Mouse (Mus musculus) limb, embryonic 11.5 days (tissue): Measurements from ENCODE around the gene Sdhd. TPM values are rescaled to one million over a fixed set of nuclear protein-coding genes. Genes with fewer than 3 reads are reported as not detected.
"Not testable (repeated sequence)": the region's sequence is repeated elsewhere in the genome, so short reads cannot be mapped to it uniquely, and the experiment has no call there.

Source experiments
- ATAC-seq: fragments of 200-750 bp; cut with Nextera tagmentation; 2 replicates; pipeline ENCODE4 v1.8.0; 2017; ENCODE audit warnings: low read depth; ENCODE audit not compliant: insufficient number of reproducible peaks, low FRiP score, low TSS enrichment
- DNase-seq: peaks from one replicate; pipeline ENCODE4 v3.0.0-alpha.2; 2015; ENCODE audit warnings: low spot score
- H3K27ac ChIP-seq: fragments of 300-500 bp; sonication (generic); replicated peaks from 2 replicates; pipeline ENCODE4 v1.5.1; 2014; ENCODE audit warnings: low read depth, mild to moderate bottlenecking, low read length
- H3K27me3 ChIP-seq: fragments of 300-500 bp; sonication (generic); 2 replicates; pipeline ENCODE4 v1.6.1; 2014; ENCODE audit warnings: mild to moderate bottlenecking, low read length, mixed read lengths; ENCODE audit not compliant: control insufficient read depth, insufficient read depth
- H3K36me3 ChIP-seq: fragments of 300-500 bp; sonication (generic); 2 replicates; pipeline ENCODE4 v1.6.1; 2014; ENCODE audit warnings: mild to moderate bottlenecking, low read length, moderate library complexity, mixed read lengths; ENCODE audit not compliant: control insufficient read depth, insufficient read depth
- H3K4me1 ChIP-seq: fragments of 300-500 bp; sonication (generic); 2 replicates; pipeline ENCODE4 v1.6.1; 2014; ENCODE audit warnings: low read length, mixed read lengths; ENCODE audit not compliant: control insufficient read depth, insufficient read depth
- H3K4me2 ChIP-seq: fragments of 300-500 bp; sonication (generic); 2 replicates; pipeline ENCODE4 v1.6.1; 2014; ENCODE audit warnings: low read depth, mild to moderate bottlenecking, moderate library complexity; ENCODE audit not compliant: severe bottlenecking
- H3K4me3 ChIP-seq: fragments of 300-500 bp; sonication (generic); 2 replicates; pipeline ENCODE4 v1.5.1; 2014; ENCODE audit warnings: low read depth, low read length
- H3K9ac ChIP-seq: fragments of 300-500 bp; sonication (generic); 2 replicates; pipeline ENCODE4 v1.6.1; 2014; ENCODE audit warnings: mild to moderate bottlenecking, low read length
- H3K9me3 ChIP-seq: fragments of 300-500 bp; sonication (generic); 2 replicates; pipeline ENCODE4 v1.6.1; 2016; ENCODE audit warnings: low read length; ENCODE audit not compliant: control insufficient read depth
- WGBS: fragments of 180-500 bp; shearing (Covaris S2); extraction: QIAGEN DNeasy Blood & Tissue Kit; methylation state at CpG from one replicate; pipeline ENCODE4 v1.1.7; 2014; 5-methylcytosine and 5-hydroxymethylcytosine counted together
- polyA plus RNA-seq: library from polyadenylated mRNA; unstranded; fragments of >200 nt; fragmentation: Nextera tagmentation; extraction: Ambion mirVana; gene quantifications from 2 replicates; pipeline ENCODE4 v1.2.1, GENCODE M21; 2014

Gene Sdhd
- 293 and 303 TPM in 2 replicates for polyA plus RNA-seq

DNA sequence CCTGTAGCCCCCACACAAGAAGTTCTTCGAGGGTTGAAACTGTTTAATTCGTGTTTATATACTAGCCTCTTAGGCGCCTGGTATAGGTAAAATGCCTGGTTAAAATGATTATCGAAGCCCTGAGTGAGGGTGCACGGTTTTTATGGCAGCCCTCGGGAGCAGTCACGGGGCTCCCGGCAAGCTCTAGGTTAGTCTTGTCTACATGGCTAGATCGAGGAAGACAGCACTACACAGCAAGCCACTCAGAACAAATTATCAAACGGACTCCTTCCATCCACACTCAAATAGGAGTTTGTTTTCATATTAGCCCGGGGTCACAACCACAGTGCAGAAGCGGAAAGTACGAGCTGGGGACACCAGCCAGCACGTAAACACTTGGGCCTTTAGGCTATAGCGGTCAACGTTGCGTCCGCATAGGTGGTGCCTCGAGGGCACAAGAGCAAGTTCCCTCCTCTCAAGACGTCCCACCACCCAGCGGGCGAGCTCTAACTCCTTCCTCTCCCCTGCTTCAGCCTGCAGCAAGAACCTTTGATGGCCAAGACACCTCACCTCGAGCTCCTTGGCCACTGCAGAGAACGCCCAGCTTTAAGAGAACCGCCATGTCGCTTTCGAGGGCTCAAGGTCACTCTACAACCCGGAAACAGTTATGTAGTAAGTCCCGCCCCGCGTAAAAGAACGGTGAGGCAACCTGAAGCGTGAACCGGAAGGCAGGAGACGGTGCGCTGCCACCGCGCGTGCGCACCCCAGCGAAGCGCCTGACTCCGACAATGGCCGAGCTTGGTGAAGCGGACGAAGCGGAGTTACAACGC is at the start of gene Sdhd, which contains the start of gene Timm8b:
Gene Sdhd (minus strand): TSS at position 624 of the 809 bp plus-strand sequence.
Gene Timm8b (plus strand): TSS at position 722 of the 809 bp plus-strand sequence.
- ATAC-seq (peak; percentile 95), DNase-seq (peak; percentile 92)
- Histone ChIP-seq H3K27ac (peak within 1 kb of the TSS; percentile 71; the same call in 1 of the 2 replicates), H3K4me3 (peak within 1 kb of the TSS; percentile 72), H3K9ac (peak within 1 kb of the TSS; percentile 86), H3K9me3 (no peaks in the 10 kb centered on the region), H3K36me3 (peaks cover 13% of the 10 kb centered on the region; the same call in 1 of the 2 replicates), H3K27me3 (no peaks in the 10 kb centered on the region), H3K4me2 (peak within 1 kb of the TSS; percentile 64), H3K4me1 (peaks cover 4% of the 10 kb centered on the region)
- WGBS: under 1% methylated on average over 48 of the region's 48 CpGs

DNA sequence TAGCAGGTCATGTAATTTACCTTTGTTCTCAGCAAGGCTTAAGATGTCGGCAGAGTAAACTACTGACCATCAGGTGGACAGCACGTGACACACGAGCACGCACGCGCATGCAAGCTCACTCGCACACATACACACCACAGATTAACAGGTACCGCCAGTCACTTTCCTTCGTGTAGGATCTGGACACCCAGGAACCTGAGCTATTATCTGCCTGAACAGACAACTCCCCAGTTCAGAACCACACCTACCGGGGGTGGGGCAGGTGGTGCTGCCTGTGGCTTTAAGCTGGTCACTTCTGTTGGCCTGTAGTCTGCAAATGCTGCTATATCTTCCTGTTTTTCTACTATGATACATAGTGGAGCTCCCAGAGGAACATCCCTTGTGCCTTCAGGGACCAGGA is 46.9 kb upstream of the Sdhd start:
- Histone ChIP-seq H3K4me3 (no peak overlapping the region), H3K27ac (no peak overlapping the region), H3K4me1 (no peaks in the 10 kb centered on the region), H3K4me2 (no peak overlapping the region), H3K27me3 (no peaks in the 10 kb centered on the region), H3K9ac (no peak overlapping the region), H3K9me3 (no peaks in the 10 kb centered on the region), H3K36me3 (peaks cover 13% of the 10 kb centered on the region)
- DNase-seq (no peak), ATAC-seq (no peak)
- 94% methylated on average over 10 of the region's 10 CpGs for WGBS

DNA sequence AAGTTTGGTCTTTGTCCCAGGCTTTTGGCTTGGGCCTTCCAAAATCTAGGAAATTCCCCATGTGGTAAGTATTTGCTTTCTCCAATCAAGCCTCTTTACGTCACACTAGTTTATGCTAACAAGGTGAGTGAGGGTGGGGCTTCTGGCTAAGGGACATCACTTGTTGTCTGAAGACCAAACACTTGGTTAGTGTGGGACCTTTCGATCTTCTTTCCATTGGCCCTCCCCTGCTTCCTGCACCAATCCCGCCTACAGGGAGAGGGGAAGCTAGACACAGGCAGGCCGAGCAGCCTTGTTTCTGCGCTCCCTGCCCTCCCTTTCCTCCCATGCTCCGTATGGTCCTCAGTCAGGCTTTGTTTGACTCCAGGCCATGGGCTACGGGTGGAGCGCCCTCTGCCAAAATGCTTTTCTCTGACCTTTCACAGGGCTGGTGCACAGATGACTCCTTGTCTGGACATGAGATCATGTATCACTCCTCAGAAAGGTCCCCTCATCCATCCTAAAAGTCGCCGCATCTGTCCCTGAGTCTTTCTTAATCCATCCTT is 43.3 kb upstream of the Sdhd start:
- Histone ChIP-seq H3K27me3 (no peaks in the 10 kb centered on the region), H3K9ac (no peak overlapping the region), H3K27ac (no peak overlapping the region), H3K4me2 (no peak overlapping the region), H3K4me3 (no peak overlapping the region), H3K9me3 (no peaks in the 10 kb centered on the region), H3K36me3 (peaks cover 13% of the 10 kb centered on the region), H3K4me1 (no peaks in the 10 kb centered on the region)
- no peak for ATAC-seq
- no peak for DNase-seq
- 82% methylated on average over 10 of the region's 10 CpGs for WGBS

DNA sequence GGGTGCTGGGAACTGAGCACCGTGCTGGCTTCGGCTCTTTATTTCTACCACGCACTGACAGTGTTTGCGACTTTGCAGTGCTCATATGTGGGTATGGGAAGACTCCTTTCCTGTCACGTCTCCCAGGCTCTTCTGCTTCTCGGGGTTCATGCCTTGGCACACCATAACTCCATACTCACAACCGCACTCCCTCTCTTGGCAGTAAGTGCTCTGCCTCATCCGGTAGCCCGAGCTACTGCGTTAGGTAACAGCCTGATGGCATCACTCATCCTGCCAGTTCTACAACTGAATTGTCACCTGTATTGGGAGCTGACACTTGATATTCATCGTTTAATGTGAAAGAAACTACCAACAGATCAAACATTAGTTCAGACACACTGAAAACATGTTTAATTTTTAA is 30.7 kb upstream of the Sdhd start:
- 94% methylated on average over 11 of the region's 11 CpGs for WGBS
- H3K27ac ChIP-seq: no peak overlapping the region
- no peak overlapping the region for H3K4me2 ChIP-seq
- peaks cover 3% of the 10 kb centered on the region; the same call in 1 of the 2 replicates for H3K36me3 ChIP-seq
- H3K9ac ChIP-seq: no peak overlapping the region
- H3K4me3 ChIP-seq: no peak overlapping the region
- H3K27me3 ChIP-seq: no peaks in the 10 kb centered on the region
- no peak for ATAC-seq
- no peaks in the 10 kb centered on the region for H3K4me1 ChIP-seq
- no peak for DNase-seq
- no peaks in the 10 kb centered on the region for H3K9me3 ChIP-seq

DNA sequence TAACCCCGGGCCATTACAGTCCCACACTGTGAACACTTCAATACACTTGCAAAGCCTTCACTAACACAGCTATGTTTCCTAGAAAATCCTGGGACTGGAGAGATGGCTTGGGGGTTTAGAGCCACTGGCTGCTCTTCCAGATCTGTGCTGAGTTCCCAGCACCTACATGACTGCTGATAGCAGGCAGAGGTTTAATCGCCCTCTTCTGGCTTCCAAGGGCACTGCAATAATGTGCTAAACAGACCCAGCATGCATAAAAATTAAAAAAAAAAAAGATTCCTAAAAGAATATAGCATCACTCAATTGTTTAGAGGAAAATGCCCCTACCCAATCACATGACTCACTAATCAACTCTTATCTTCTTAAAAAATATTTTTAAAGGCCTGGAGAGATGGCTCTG is 29.4 kb upstream of the Sdhd start:
- WGBS: 52% methylated on average over 2 of the region's 2 CpGs
- Histone ChIP-seq H3K4me1 (no peaks in the 10 kb centered on the region), H3K4me3 (no peak overlapping the region), H3K27me3 (no peaks in the 10 kb centered on the region), H3K9me3 (no peaks in the 10 kb centered on the region), H3K36me3 (peaks cover 3% of the 10 kb centered on the region; the same call in 1 of the 2 replicates), H3K27ac (no peak overlapping the region), H3K9ac (no peak overlapping the region), H3K4me2 (no peak overlapping the region)
- DNase-seq: no peak
- ATAC-seq: no peak

DNA sequence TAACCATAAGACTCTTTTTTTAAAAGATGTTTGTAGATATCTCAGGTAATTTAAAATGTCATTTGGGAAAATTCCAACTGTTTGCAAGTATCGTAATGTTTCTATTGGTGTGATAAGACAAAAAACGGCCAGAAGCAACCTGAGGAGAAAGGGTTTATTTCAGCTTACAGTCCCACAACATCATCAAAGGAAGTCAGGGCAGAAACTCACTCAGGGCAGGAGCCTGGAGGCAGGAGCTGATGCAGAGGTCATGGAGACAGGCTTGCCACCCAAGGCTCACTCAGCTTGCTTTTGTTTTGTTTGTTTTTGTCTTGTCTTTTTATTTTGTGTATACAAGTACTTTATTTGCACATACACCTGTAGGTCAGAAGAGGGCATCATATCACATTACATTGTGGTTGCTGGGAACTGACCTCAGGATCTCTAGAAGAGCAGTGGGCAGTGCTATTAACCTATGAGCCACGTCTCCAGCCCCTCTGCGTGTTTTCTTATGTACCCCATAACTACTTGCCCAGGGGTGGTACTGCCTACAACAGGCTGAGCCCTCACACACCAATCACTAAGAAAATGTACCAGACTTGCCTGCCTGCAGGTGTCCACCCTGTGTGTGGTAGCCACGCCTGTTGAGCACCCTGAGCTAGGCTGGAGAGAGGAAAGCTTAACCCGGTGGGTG is 28.5 kb upstream of the Sdhd start:
- WGBS: 88% methylated on average over 6 of the region's 6 CpGs
- Histone ChIP-seq H3K4me3 (no peak overlapping the region), H3K27me3 (no peaks in the 10 kb centered on the region), H3K9ac (no peak overlapping the region), H3K27ac (no peak overlapping the region), H3K36me3 (peaks cover 3% of the 10 kb centered on the region; the same call in 1 of the 2 replicates), H3K4me1 (no peaks in the 10 kb centered on the region), H3K9me3 (no peaks in the 10 kb centered on the region), H3K4me2 (no peak overlapping the region)
- ATAC-seq (no peak; the same call in 1 of the 2 replicates), DNase-seq (no peak)

DNA sequence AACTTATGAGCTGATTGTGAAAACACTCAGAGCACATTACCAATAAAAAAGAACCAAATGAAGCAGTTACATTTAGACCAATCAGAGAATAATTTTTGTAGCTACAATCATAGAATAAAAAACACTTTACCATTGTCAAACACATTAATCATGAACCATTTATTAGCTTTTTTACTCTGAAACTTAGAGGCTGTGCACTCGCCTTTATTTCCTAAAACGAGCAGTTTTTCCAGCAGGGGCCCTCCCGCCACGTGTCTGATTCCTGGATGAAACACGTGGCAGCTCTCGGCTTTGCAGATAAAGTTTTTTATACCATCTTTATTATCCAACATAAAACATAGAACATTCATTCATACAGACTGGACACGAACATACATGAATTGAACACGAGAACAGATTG is 27.3 kb upstream of the Sdhd start:
- not testable (repeated sequence) for H3K27ac ChIP-seq, ATAC-seq, H3K9me3 ChIP-seq, H3K4me1 ChIP-seq, H3K9ac ChIP-seq, DNase-seq, H3K4me3 ChIP-seq, H3K27me3 ChIP-seq, H3K36me3 ChIP-seq, H3K4me2 ChIP-seq
- 85% methylated on average over 6 of the region's 8 CpGs for WGBS

DNA sequence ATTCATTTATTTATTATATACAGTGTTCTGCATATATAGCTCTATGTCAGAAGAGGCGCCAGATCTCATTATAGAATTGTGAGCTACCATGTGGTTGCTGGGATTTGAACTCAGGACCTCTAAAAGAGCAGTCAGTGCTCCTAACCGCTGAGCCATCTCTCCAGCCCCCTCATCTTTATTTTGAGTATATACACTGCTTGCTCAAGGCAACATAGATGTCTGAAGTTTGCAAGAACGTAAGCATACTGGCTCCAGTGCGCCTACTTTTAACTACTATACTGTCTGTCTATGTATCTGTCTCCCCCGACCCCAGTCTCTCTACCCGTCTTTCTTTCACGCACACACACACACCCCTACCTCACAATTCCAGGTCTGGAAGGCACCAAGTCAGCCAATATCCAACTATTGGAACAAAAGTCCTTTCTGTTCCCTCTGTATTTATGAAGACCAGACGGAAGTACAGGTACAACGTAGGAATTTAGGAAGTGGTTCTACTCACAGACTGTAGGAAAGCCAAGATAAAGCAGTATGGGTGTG is 14.2 kb upstream of the Sdhd start:
- H3K27me3 ChIP-seq: no peaks in the 10 kb centered on the region
- no peaks in the 10 kb centered on the region for H3K9me3 ChIP-seq
- peaks cover 3% of the 10 kb centered on the region; the same call in 1 of the 2 replicates for H3K4me1 ChIP-seq
- no peak overlapping the region for H3K9ac ChIP-seq
- DNase-seq: no peak
- WGBS: 62% methylated on average over 9 of the region's 9 CpGs
- no peak for ATAC-seq
- H3K36me3 ChIP-seq: peaks cover 11% of the 10 kb centered on the region
- H3K27ac ChIP-seq: no peak overlapping the region
- H3K4me2 ChIP-seq: no peak overlapping the region; the same call in 1 of the 2 replicates
- H3K4me3 ChIP-seq: peak overlapping the region; percentile 90
